In the genomic region with DNA sequence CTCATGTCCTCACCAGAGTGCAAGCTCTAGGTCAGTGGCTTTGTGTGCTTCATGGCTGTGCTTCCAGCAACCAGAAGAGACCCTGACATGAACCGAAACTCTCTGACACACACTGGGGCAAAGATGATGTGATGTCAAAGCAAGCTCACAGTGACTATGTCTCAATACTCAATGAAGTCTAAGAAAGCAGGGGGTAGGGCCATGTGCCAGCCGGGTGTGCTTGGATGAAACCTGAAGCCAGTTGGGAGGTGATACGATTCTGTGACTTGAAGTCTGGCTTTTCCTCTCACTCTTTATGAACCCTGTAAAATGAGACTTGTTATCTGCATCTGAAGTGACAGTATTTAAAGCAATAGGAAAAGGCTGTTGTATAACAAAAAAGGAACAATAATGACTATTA, we compare ENCODE assay signal across 18 mouse cellular contexts.
DNase-seq lines count a peak whose midpoint lies in the region; ATAC-seq and TF ChIP-seq lines count a peak whose summit lies in the region.
"Had no signal": no experiment of that assay in that cellular context is flagged by ENCODE, and none has a peak within 500 bp of the region (broad histone marks: within the 10 kb centered on the region; RNA-seq: fewer than 3 reads in every experiment).

No protein-coding gene starts in this region.

- no peak overlapping the region for H3K9ac ChIP-seq in lung, embryonic 14.5 days
- H3K9ac ChIP-seq in stomach, embryonic 16.5 days (ENCODE audit: low read length), result no peak overlapping the region
- H3K9ac ChIP-seq: embryonic facial prominence, embryonic 15.5 days; forebrain, embryonic 15.5 days; hindbrain, embryonic 15.5 days had no signal

- no peak overlapping the region for H3K4me3 ChIP-seq in gastrocnemius, adult 2 months
- H3K4me3 ChIP-seq in lung, embryonic 14.5 days (ENCODE audit: low read depth, low read length), result no peak overlapping the region
- H3K4me3 ChIP-seq in lung, adult 2 months (replicated peaks; ENCODE audit: extremely low read depth, low read depth, low read length), result no peak overlapping the region
- H3K4me3 ChIP-seq in stomach, embryonic 16.5 days (replicated peaks; ENCODE audit: low read length), result no peak overlapping the region
- H3K4me3 ChIP-seq: embryonic facial prominence, embryonic 15.5 days; erythroblast, embryonic 14.5 days; forebrain, embryonic 15.5 days; heart, embryonic 10.5 days; hindbrain, embryonic 15.5 days had no signal

- H3K9me3 ChIP-seq in lung, embryonic 14.5 days (ENCODE audit: low read depth, low read length), result 0 out of 2 replicates have a peak, but pooled peaks cover 3% of the 10 kb centered on the region
- H3K9me3 ChIP-seq in stomach, embryonic 16.5 days (replicated peaks; ENCODE audit: control insufficient read depth, low read length), result no peaks in the 10 kb centered on the region
- H3K9me3 ChIP-seq: embryonic facial prominence, embryonic 15.5 days; forebrain, embryonic 15.5 days; hindbrain, embryonic 15.5 days had no signal

- no peaks in the 10 kb centered on the region for H3K27me3 ChIP-seq in lung, embryonic 14.5 days (ENCODE audit: insufficient read depth, low read length)
- no peaks in the 10 kb centered on the region for H3K27me3 ChIP-seq in stomach, embryonic 16.5 days (ENCODE audit: control insufficient read depth, insufficient read depth, low read length)
- H3K27me3 ChIP-seq: embryonic facial prominence, embryonic 15.5 days; forebrain, embryonic 15.5 days; hindbrain, embryonic 15.5 days had no signal

- peak overlapping the region; percentile 73 for H3K27ac ChIP-seq in gastrocnemius, adult 2 months
- peak overlapping the region; percentile 12; the same call in 1 of the 2 replicates for H3K27ac ChIP-seq in lung, embryonic 14.5 days (ENCODE audit: low read depth)
- peak overlapping the region; percentile 67; the same call in 1 of the 2 replicates for H3K27ac ChIP-seq in stomach, embryonic 16.5 days (ENCODE audit: low read length)
- H3K27ac ChIP-seq: embryonic facial prominence, embryonic 15.5 days; forebrain, embryonic 15.5 days; hindbrain, embryonic 15.5 days had no signal

- ATAC-seq in lung, embryonic 14.5 days (ENCODE audit: insufficient read depth), result no peak
- ATAC-seq in stomach, embryonic 16.5 days (ENCODE audit: insufficient read depth, low FRiP score), result no peak
- ATAC-seq: forebrain, embryonic 15.5 days had no signal

- DNase-seq in gastrocnemius, adult 2 months, result peak; percentile 76
- DNase-seq in gastrocnemius, postnatal 36 days, result no peak
- no peak for DNase-seq in lung, embryonic 14.5 days
- no peak for DNase-seq in lung, adult 2 months
- DNase-seq in adipocyte (ENCODE audit: low spot score), result peak; percentile 80
- DNase-seq in thymus, postnatal 14 days, result no peak
- DNase-seq: adrenal gland, postnatal 25 days; cerebellum, adult 18-20 months; embryo, embryonic 11 days; gastrocnemius, postnatal 14 days; heart, adult 11 months; heart, postnatal 36 days had no signal

- no peak overlapping the region for H3K4me2 ChIP-seq in lung, embryonic 14.5 days
- no peak overlapping the region for H3K4me2 ChIP-seq in stomach, embryonic 16.5 days (ENCODE audit: low read depth, low read length)
- H3K4me2 ChIP-seq: embryonic facial prominence, embryonic 15.5 days; forebrain, embryonic 15.5 days; hindbrain, embryonic 15.5 days had no signal

- intact Hi-C loops in gastrocnemius, adult 2 months (cut with DNase I), result no loop called here
- intact Hi-C loops in gastrocnemius, postnatal 36 days (cut with DNase I), result no loop called here

- no peaks in the 10 kb centered on the region for H3K36me3 ChIP-seq in lung, embryonic 14.5 days (ENCODE audit: insufficient read depth)
- H3K36me3 ChIP-seq in stomach, embryonic 16.5 days (ENCODE audit: control insufficient read depth, insufficient read depth, low read length), result no peaks in the 10 kb centered on the region
- H3K36me3 ChIP-seq: embryonic facial prominence, embryonic 15.5 days; forebrain, embryonic 15.5 days; hindbrain, embryonic 15.5 days had no signal

- TF ChIP-seq CTCF in gastrocnemius, adult 2 months (IDR thresholded peaks at IDR 0.05), result no peak
- TF ChIP-seq CTCF in lung, embryonic 14.5 days (IDR thresholded peaks at IDR 0.05; ENCODE audit: low read depth), result no peak
- no peak for TF ChIP-seq CTCF in lung, adult 2 months (IDR thresholded peaks at IDR 0.05; ENCODE audit: insufficient read depth, low read length)

- WGBS in lung, embryonic 14.5 days, result 43% methylated on average over 3 of the region's 3 CpGs
- WGBS in lung, adult 2 months, result 65% methylated on average over 3 of the region's 3 CpGs
- WGBS in stomach, embryonic 16.5 days, result 70% methylated on average over 3 of the region's 3 CpGs

- no peak for TF ChIP-seq POLR2A in lung, adult 2 months (IDR thresholded peaks at IDR 0.05; ENCODE audit: borderline replicate concordance, extremely low read depth, low read depth, low read length)

- H3K4me1 ChIP-seq in lung, embryonic 14.5 days (ENCODE audit: insufficient read depth), result no peaks in the 10 kb centered on the region
- H3K4me1 ChIP-seq in lung, adult 2 months (ENCODE audit: control insufficient read depth, insufficient read depth, low read length), result peaks cover 5% of the 10 kb centered on the region; the same call in 1 of the 2 replicates
- peaks cover 14% of the 10 kb centered on the region for H3K4me1 ChIP-seq in stomach, embryonic 16.5 days (ENCODE audit: control insufficient read depth, insufficient read depth, low read length)
- H3K4me1 ChIP-seq: embryonic facial prominence, embryonic 15.5 days; forebrain, embryonic 15.5 days; hindbrain, embryonic 15.5 days had no signal

Comparison
In these comparisons a context has a peak if more than half of its experiments do, and no peak if none do; other contexts are left out.
1. DNase-seq: peak in gastrocnemius, adult 2 months (single experiment) and adipocyte (single experiment); none in gastrocnemius, postnatal 36 days (0 of 2), lung, embryonic 14.5 days (single experiment), lung, adult 2 months (single experiment) and thymus, postnatal 14 days (single experiment).
2. H3K27ac ChIP-seq: peak in every context shown above with its lines; median percentile 73 in gastrocnemius, adult 2 months; 67 in stomach, embryonic 16.5 days; 12 in lung, embryonic 14.5 days.